9 mouse cellular contexts compared by ENCODE assay signal in the genomic region with DNA sequence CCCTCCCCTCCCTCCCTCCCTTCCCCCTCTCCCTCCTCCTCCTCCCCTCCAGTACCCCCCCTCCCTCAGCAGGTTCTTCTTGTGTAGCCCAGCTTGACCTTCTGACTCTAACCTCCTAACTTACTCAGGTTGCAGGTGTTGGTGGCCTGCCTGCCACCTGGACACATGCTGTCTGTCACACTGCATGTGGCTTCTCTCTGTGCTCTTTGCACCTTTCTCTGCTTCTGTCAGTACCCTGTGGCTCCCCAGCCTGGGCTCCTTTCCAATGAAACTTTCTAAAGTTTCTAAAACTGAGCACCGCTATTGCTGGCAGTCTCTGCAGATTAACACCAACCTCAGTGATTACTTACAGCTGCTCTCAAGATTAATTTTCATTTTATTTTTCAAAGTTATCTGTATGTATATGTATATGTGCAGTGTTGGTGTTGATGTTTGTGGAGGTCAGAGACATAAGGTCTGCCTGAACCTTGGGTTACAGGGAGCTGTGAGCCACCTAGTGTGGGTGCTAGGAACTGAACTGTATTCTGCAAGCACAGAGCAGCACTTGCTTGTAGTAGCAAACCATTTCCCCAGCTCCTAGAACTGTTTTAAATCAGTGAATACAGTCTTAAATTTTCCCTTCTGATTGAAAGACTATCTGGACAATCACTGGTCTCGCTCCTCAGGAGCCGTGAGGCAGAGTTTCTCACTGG. TPM values are rescaled to one million over a fixed set of nuclear protein-coding genes. Genes with fewer than 3 reads are reported as not detected.
DNase-seq lines count a peak whose midpoint lies in the region; ATAC-seq and TF ChIP-seq lines count a peak whose summit lies in the region.
"Had no signal": no experiment of that assay in that cellular context is flagged by ENCODE, and none has a peak within 500 bp of the region (broad histone marks: within the 10 kb centered on the region; RNA-seq: fewer than 3 reads in every experiment).

No protein-coding gene starts in this region.

- H3K9ac ChIP-seq in heart, postnatal 0 days (replicated peaks; ENCODE audit: low read depth, low read length): no peak overlapping the region
- no peak overlapping the region for H3K9ac ChIP-seq in forebrain, embryonic 15.5 days (replicated peaks)
- H3K9ac ChIP-seq: stomach, embryonic 15.5 days had no signal

- H3K4me1 ChIP-seq in heart, postnatal 0 days (ENCODE audit: control insufficient read depth, insufficient read depth): no peaks in the 10 kb centered on the region
- H3K4me1 ChIP-seq in forebrain, embryonic 15.5 days: no peaks in the 10 kb centered on the region
- H3K4me1 ChIP-seq: stomach, embryonic 15.5 days had no signal

- no peak for ATAC-seq in CD4-positive, CD25-positive, alpha-beta regulatory T cell, adult 4 months
- ATAC-seq in Patski: no peak
- ATAC-seq in heart, postnatal 0 days (ENCODE audit: insufficient read depth, low read depth): no peak
- ATAC-seq in forebrain, embryonic 15.5 days (replicated peaks): no peak

- H3K36me3 ChIP-seq in heart, postnatal 0 days (replicated peaks; ENCODE audit: control insufficient read depth, insufficient read depth, low read length): peaks cover 20% of the 10 kb centered on the region
- no peaks in the 10 kb centered on the region for H3K36me3 ChIP-seq in forebrain, embryonic 15.5 days
- H3K36me3 ChIP-seq: stomach, embryonic 15.5 days had no signal

- POLR2A ChIA-PET in Patski (lab: Charles Lee): interaction anchor here (1.2 kb wide), 1 partner anchor 11 kb away, joined by 5 read pairs; no protein-coding TSS in a partner anchor

- TF ChIP-seq EP300 in heart, postnatal 0 days (IDR thresholded peaks at IDR 0.05; ENCODE audit: low read depth): no peak

- CTCF ChIA-PET in Patski (lab: Charles Lee): interaction anchor here (1.3 kb wide), 1 partner anchor 40 kb away, joined by 3 read pairs; no protein-coding TSS in a partner anchor

- no peaks in the 10 kb centered on the region for H3K9me3 ChIP-seq in heart, postnatal 0 days (replicated peaks; ENCODE audit: control insufficient read depth, low read length)
- no peaks in the 10 kb centered on the region for H3K9me3 ChIP-seq in forebrain, embryonic 15.5 days
- H3K9me3 ChIP-seq: stomach, embryonic 15.5 days had no signal

- H3K27ac ChIP-seq in layer of hippocampus, adult 2 months: no peak overlapping the region
- H3K27ac ChIP-seq in heart, postnatal 0 days (ENCODE audit: low read depth): no peak overlapping the region
- no peak overlapping the region for H3K27ac ChIP-seq in forebrain, embryonic 15.5 days (replicated peaks)
- H3K27ac ChIP-seq: stomach, embryonic 15.5 days had no signal

- WGBS in heart, postnatal 0 days: 57% methylated on average over 3 of the region's 3 CpGs
- WGBS in forebrain, embryonic 15.5 days: 81% methylated on average over 3 of the region's 3 CpGs

- TF ChIP-seq CTCF in layer of hippocampus, adult 2 months (conservative IDR thresholded peaks at IDR 0.05): peak; percentile 87
- peak; percentile 62 for TF ChIP-seq CTCF in Patski (IDR thresholded peaks at IDR 0.05)
- peak; percentile 62 for TF ChIP-seq CTCF in heart, postnatal 0 days (IDR thresholded peaks at IDR 0.05; ENCODE audit: low read depth)

- DNase-seq in CD4-positive, CD25-positive, alpha-beta regulatory T cell, adult 2 months (ENCODE audit: low read depth, low spot score): peak; percentile 52
- no peak for DNase-seq in layer of hippocampus, adult 2 months (ENCODE audit: low spot score in 2 of 2)
- DNase-seq in layer of hippocampus, adult 8-10 months (ENCODE audit: low spot score in 2 of 2): no peak
- DNase-seq in Patski (ENCODE audit: low read depth, low spot score): no peak
- peak; percentile 21 for DNase-seq in heart, postnatal 0 days (ENCODE audit: low spot score)
- DNase-seq in lung, postnatal 14 days: peak; percentile 56

- in situ Hi-C loops in Patski (cut with MboI; ENCODE audit: low pct_unique_long_range_greater_than_20kb): no loop called here

- no peaks in the 10 kb centered on the region for H3K27me3 ChIP-seq in Patski
- H3K27me3 ChIP-seq in heart, postnatal 0 days (ENCODE audit: control insufficient read depth, insufficient read depth, low read length): no peaks in the 10 kb centered on the region
- H3K27me3 ChIP-seq in forebrain, embryonic 15.5 days: no peaks in the 10 kb centered on the region
- H3K27me3 ChIP-seq: stomach, embryonic 15.5 days had no signal

- H3K4me3 ChIP-seq in layer of hippocampus, adult 2 months: no peak overlapping the region
- no peak overlapping the region for H3K4me3 ChIP-seq in heart, postnatal 0 days (ENCODE audit: low read depth, low read length)
- H3K4me3 ChIP-seq in forebrain, embryonic 15.5 days: no peak overlapping the region
- H3K4me3 ChIP-seq: stomach, embryonic 15.5 days had no signal

- no peak overlapping the region for H3K4me2 ChIP-seq in heart, postnatal 0 days (ENCODE audit: low read depth, low read length)
- H3K4me2 ChIP-seq in forebrain, embryonic 15.5 days (replicated peaks): no peak overlapping the region
- H3K4me2 ChIP-seq: stomach, embryonic 15.5 days had no signal

RNA-seq across cellular contexts. Expression of a gene that starts 24.9 kb away (rescaled TPM):
- 100 to 1,000 TPM in 1 of 2 experiments, 10 to 100 TPM in 1; 65.8 to 117 TPM for polyA plus RNA-seq in CD4-positive, CD25-positive, alpha-beta regulatory T cell, adult 4 months (2017; shearing (Covaris generic))
- 10 to 100 TPM; 30.7 to 31.4 TPM for total RNA-seq in layer of hippocampus, adult 2 months (2021)
- total RNA-seq in layer of hippocampus, adult 8-10 months (2022): 10 to 100 TPM; 20.9 to 40.0 (median 37.1) TPM
- 16.6 TPM for polyA plus RNA-seq in Patski (2021)
- total RNA-seq in heart, postnatal 0 days (2014; rRNA removed; ENCODE audit: low replicate concordance): 10.0 and 19.5 TPM in 2 replicates
- polyA plus RNA-seq in heart, postnatal 0 days (2015; fragmentation: Nextera tagmentation; extraction: Ambion mirVana): 9.5 and 10.9 TPM in 2 replicates
- polyA plus RNA-seq in forebrain, embryonic 15.5 days (2015; fragmentation: Nextera tagmentation; extraction: Ambion mirVana): 3.8 and 4.0 TPM in 2 replicates

RNA-seq across cellular contexts. Expression of a gene that starts 25.8 kb away (rescaled TPM):
- polyA plus RNA-seq in CD4-positive, CD25-positive, alpha-beta regulatory T cell, adult 4 months (2017; shearing (Covaris generic)): 10 to 100 TPM; 91.6 to 98.5 TPM
- total RNA-seq in layer of hippocampus, adult 2 months (2021): 10 to 100 TPM; 84.0 to 86.9 TPM
- 10 to 100 TPM; 80.5 to 87.5 (median 85.1) TPM for total RNA-seq in layer of hippocampus, adult 8-10 months (2022)
- polyA plus RNA-seq in Patski (2021): 47.6 TPM
- total RNA-seq in heart, postnatal 0 days (2014; rRNA removed; ENCODE audit: low replicate concordance): 62.3 and 69.5 TPM in 2 replicates
- 194 and 197 TPM in 2 replicates for polyA plus RNA-seq in heart, postnatal 0 days (2015; fragmentation: Nextera tagmentation; extraction: Ambion mirVana)
- polyA plus RNA-seq in forebrain, embryonic 15.5 days (2015; fragmentation: Nextera tagmentation; extraction: Ambion mirVana): 149 and 159 TPM in 2 replicates

RNA-seq across cellular contexts. Expression of a gene that starts 38.5 kb away (rescaled TPM):
- 10 to 100 TPM; 34.2 to 42.6 TPM for polyA plus RNA-seq in CD4-positive, CD25-positive, alpha-beta regulatory T cell, adult 4 months (2017; shearing (Covaris generic))
- total RNA-seq in layer of hippocampus, adult 2 months (2021): 10 to 100 TPM; 30.5 to 39.6 TPM
- total RNA-seq in layer of hippocampus, adult 8-10 months (2022): 10 to 100 TPM; 32.3 to 37.1 (median 35.2) TPM
- 22.1 TPM for polyA plus RNA-seq in Patski (2021)
- total RNA-seq in heart, postnatal 0 days (2014; rRNA removed; ENCODE audit: low replicate concordance): 17.7 and 24.8 TPM in 2 replicates
- 10.2 and 11.7 TPM in 2 replicates for polyA plus RNA-seq in heart, postnatal 0 days (2015; fragmentation: Nextera tagmentation; extraction: Ambion mirVana)
- polyA plus RNA-seq in forebrain, embryonic 15.5 days (2015; fragmentation: Nextera tagmentation; extraction: Ambion mirVana): 42.7 and 44.7 TPM in 2 replicates

RNA-seq across cellular contexts. Expression of a gene that starts 51.1 kb away (rescaled TPM):
- 1 to 10 TPM in 1 of 2 experiments, under 1 TPM in 1; 0.89 to 1.4 TPM for polyA plus RNA-seq in CD4-positive, CD25-positive, alpha-beta regulatory T cell, adult 4 months (2017; shearing (Covaris generic))
- total RNA-seq in layer of hippocampus, adult 2 months (2021): 10 to 100 TPM; 35.0 to 36.2 TPM
- total RNA-seq in layer of hippocampus, adult 8-10 months (2022): 10 to 100 TPM; 31.0 to 38.0 (median 35.3) TPM
- polyA plus RNA-seq in Patski (2021): 31.1 TPM
- total RNA-seq in heart, postnatal 0 days (2014; rRNA removed; ENCODE audit: low replicate concordance): 5.9 and 21.3 TPM in 2 replicates
- 5.6 and 6.0 TPM in 2 replicates for polyA plus RNA-seq in heart, postnatal 0 days (2015; fragmentation: Nextera tagmentation; extraction: Ambion mirVana)
- 21.5 and 22.6 TPM in 2 replicates for polyA plus RNA-seq in forebrain, embryonic 15.5 days (2015; fragmentation: Nextera tagmentation; extraction: Ambion mirVana)

RNA-seq across cellular contexts. Expression of a gene that starts 53.5 kb away (rescaled TPM):
- 10 to 100 TPM in 1 of 2 experiments, 1 to 10 TPM in 1; 8.6 to 13.7 TPM for polyA plus RNA-seq in CD4-positive, CD25-positive, alpha-beta regulatory T cell, adult 4 months (2017; shearing (Covaris generic))
- 1,000 to 10,000 TPM in 1 of 2 experiments, 100 to 1,000 TPM in 1; 975 to 1,037 TPM for total RNA-seq in layer of hippocampus, adult 2 months (2021)
- 100 to 1,000 TPM; 768 to 931 (median 837) TPM for total RNA-seq in layer of hippocampus, adult 8-10 months (2022)
- 120 TPM for polyA plus RNA-seq in Patski (2021)
- 68.3 and 86.7 TPM in 2 replicates for total RNA-seq in heart, postnatal 0 days (2014; rRNA removed; ENCODE audit: low replicate concordance)
- 33.5 and 36.0 TPM in 2 replicates for polyA plus RNA-seq in heart, postnatal 0 days (2015; fragmentation: Nextera tagmentation; extraction: Ambion mirVana)
- 194 and 209 TPM in 2 replicates for polyA plus RNA-seq in forebrain, embryonic 15.5 days (2015; fragmentation: Nextera tagmentation; extraction: Ambion mirVana)

Comparison
In these comparisons a context has a peak if more than half of its experiments do, and no peak if none do; other contexts are left out.
1. DNase-seq: peak in CD4-positive, CD25-positive, alpha-beta regulatory T cell, adult 2 months (single experiment), heart, postnatal 0 days (single experiment) and lung, postnatal 14 days (single experiment); none in layer of hippocampus, adult 2 months (0 of 2), layer of hippocampus, adult 8-10 months (0 of 2) and Patski (single experiment).
2. Peak in every context shown above with its lines, with median percentiles within 50 percentile points of each other: CTCF ChIP-seq.